Mouse (Mus musculus): Measurements from ENCODE around the gene Gm38431.
A peak's percentile ranks its signal among the peaks of the same experiment; 100 is the strongest.
"Not testable (repeated sequence)": the region's sequence is repeated elsewhere in the genome, so short reads cannot be mapped to it uniquely, and the experiment has no call there.

The Gm38431 gene

GRCm38 (mm10) chr9:21073044-21073840, 18.6 kb downstream of the Gm38431 start, which contains the start of the genes Gm49373 and Fdx1l:
Gene Gm49373 (minus strand): TSS chr9:21073096.
Gene Fdx1l (minus strand): TSS chr9:21073614.
- Histone ChIP-seq H3K9me3 (ENCODE audit: low read length) (no peaks in the 10 kb centered on the region), H3K4me1 (replicated peaks; ENCODE audit: low read depth, low read length) (peaks cover 38% of the 10 kb centered on the region), H3K36me3 (ENCODE audit: insufficient read depth, low read length) (peaks cover 80% of the 10 kb centered on the region), H3K27me3 (ENCODE audit: insufficient read depth, low read length) (no peaks in the 10 kb centered on the region), H3K4me3 (replicated peaks; ENCODE audit: low read length) (peak within 1 kb of the TSS; percentile 98)
- TF ChIP-seq CTCF (conservative IDR thresholded peaks at IDR 0.05; ENCODE audit: low read length), result no peak
- no peak for TF ChIP-seq NANOG (IDR thresholded peaks at IDR 0.05; ENCODE audit: borderline replicate concordance, low read length)
- no peak for TF ChIP-seq POU5F1 (IDR thresholded peaks at IDR 0.05; ENCODE audit: borderline replicate concordance, low read length)

GRCm38 (mm10) chr9:21072641-21073040, 19.2 kb downstream of the Gm38431 start:
- no peaks in the 10 kb centered on the region for H3K27me3 ChIP-seq (ENCODE audit: insufficient read depth, low read length)
- H3K36me3 ChIP-seq (ENCODE audit: insufficient read depth, low read length), result peaks cover 80% of the 10 kb centered on the region
- H3K4me3 ChIP-seq (replicated peaks; ENCODE audit: low read length), result peak overlapping the region; percentile 98
- peaks cover 44% of the 10 kb centered on the region for H3K4me1 ChIP-seq (replicated peaks; ENCODE audit: low read depth, low read length)
- TF ChIP-seq NANOG (IDR thresholded peaks at IDR 0.05; ENCODE audit: borderline replicate concordance, low read length) (no peak), POU5F1 (IDR thresholded peaks at IDR 0.05; ENCODE audit: borderline replicate concordance, low read length) (no peak), CTCF (conservative IDR thresholded peaks at IDR 0.05; ENCODE audit: low read length) (no peak)
- H3K9me3 ChIP-seq (ENCODE audit: low read length), result no peaks in the 10 kb centered on the region

DNA sequence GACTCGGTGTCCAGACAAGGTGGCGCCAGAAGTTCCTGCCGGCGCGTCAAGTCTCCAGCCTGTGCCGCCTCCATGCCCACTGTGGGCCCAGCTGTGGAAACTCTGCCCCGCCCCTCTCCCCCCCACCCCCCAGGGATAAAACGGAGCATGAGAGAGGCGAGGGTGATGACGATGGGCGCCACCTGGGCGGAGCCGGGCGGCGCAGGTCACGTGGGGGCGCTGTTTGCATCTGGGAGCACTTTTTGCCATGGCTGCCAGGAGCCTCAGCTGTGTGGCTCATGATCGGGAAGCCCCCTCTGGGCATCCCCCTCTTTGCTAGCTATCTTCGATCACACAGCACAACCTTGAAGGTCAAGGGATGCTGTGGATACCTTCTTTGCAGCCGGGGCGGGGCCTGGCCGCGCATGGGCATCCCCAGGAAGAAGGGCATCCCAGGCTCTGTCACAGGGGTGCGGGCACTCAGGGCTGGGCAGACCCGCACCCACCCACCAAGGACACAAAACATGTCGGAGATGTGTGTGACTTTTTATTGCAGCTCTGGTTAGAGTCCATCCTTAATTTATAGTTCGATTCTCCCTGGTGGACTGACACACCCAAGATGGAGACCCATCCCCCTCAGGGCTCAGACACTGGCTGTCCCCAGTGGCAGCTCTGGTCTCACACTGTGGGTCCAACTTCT, 24.7 kb downstream of the Gm38431 start, which contains the start of gene Zglp1:
Gene Zglp1, minus strand, starts transcription at position 88 of the 679 bp plus-strand sequence.
- TF ChIP-seq NANOG (IDR thresholded peaks at IDR 0.05; ENCODE audit: borderline replicate concordance, low read length), result no peak
- TF ChIP-seq POU5F1 (IDR thresholded peaks at IDR 0.05; ENCODE audit: borderline replicate concordance, low read length), result no peak
- no peak for TF ChIP-seq CTCF (conservative IDR thresholded peaks at IDR 0.05; ENCODE audit: low read length)
- Histone ChIP-seq H3K27me3 (ENCODE audit: insufficient read depth, low read length) (0 out of 2 replicates have a peak, but pooled peaks cover 3% of the 10 kb centered on the region), H3K4me3 (replicated peaks; ENCODE audit: low read length) (peak within 1 kb of the TSS; percentile 60), H3K9me3 (ENCODE audit: low read length) (no peaks in the 10 kb centered on the region), H3K4me1 (replicated peaks; ENCODE audit: low read depth, low read length) (peaks cover 54% of the 10 kb centered on the region), H3K36me3 (ENCODE audit: insufficient read depth, low read length) (peaks cover 69% of the 10 kb centered on the region)

DNA sequence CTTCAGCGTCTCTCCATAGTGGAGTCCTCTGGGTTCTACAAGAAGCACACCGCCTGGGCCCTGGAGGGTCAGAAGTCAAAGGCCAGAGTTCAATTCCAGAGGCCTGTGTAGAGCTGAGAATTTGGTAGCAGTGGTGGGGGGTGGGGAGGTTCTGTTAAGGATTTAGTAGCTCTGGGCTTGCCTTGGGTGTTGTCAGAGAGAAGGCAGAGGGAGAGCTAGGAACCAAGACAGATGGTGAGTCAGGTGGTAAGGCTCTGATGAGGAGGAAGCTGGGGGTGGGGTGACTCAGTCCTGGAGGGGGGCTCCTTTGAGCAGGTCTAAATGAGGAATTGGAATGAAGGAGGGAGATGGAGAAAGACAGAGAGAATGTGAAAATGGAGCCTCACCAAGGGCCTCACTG, 28.9 kb downstream of the Gm38431 start:
- 0 out of 2 replicates have a peak, but pooled peaks cover 3% of the 10 kb centered on the region for H3K27me3 ChIP-seq (ENCODE audit: insufficient read depth, low read length)
- H3K4me3 ChIP-seq (replicated peaks; ENCODE audit: low read length), result no peak overlapping the region
- peaks cover 30% of the 10 kb centered on the region for H3K36me3 ChIP-seq (ENCODE audit: insufficient read depth, low read length)
- TF ChIP-seq CTCF (conservative IDR thresholded peaks at IDR 0.05; ENCODE audit: low read length) (no peak), NANOG (IDR thresholded peaks at IDR 0.05; ENCODE audit: borderline replicate concordance, low read length) (no peak), POU5F1 (IDR thresholded peaks at IDR 0.05; ENCODE audit: borderline replicate concordance, low read length) (no peak)
- peaks cover 39% of the 10 kb centered on the region for H3K4me1 ChIP-seq (replicated peaks; ENCODE audit: low read depth, low read length)
- H3K9me3 ChIP-seq (ENCODE audit: low read length), result no peaks in the 10 kb centered on the region

DNA sequence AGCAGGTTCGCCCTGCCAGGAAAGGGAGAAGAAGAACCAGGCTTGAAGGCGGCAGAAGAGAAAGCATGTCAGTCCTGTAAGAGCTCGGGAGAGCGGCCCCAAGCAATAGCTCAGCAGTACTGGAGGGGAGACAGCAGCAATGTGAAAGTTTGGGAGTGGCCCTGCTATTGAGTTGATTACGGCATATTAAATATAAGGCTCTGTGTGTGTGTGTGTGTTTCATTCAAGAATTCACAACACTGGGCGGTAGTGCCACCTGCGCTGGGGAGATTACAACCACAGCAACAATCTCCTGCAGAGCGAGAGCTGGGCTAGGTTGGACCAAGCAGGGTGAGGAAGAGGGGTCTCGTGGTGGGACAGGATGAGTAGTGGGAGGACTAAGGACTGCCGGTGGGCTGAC, 40.2 kb downstream of the Gm38431 start:
- TF ChIP-seq POU5F1 (IDR thresholded peaks at IDR 0.05; ENCODE audit: borderline replicate concordance, low read length) (no peak), CTCF (conservative IDR thresholded peaks at IDR 0.05; ENCODE audit: low read length) (no peak), NANOG (IDR thresholded peaks at IDR 0.05; ENCODE audit: borderline replicate concordance, low read length) (no peak)
- Histone ChIP-seq H3K4me3 (replicated peaks; ENCODE audit: low read length) (no peak overlapping the region), H3K27me3 (ENCODE audit: insufficient read depth, low read length) (peaks cover 20% of the 10 kb centered on the region), H3K36me3 (ENCODE audit: insufficient read depth, low read length) (no peaks in the 10 kb centered on the region), H3K4me1 (replicated peaks; ENCODE audit: low read depth, low read length) (no peaks in the 10 kb centered on the region), H3K9me3 (ENCODE audit: low read length) (no peaks in the 10 kb centered on the region)

DNA sequence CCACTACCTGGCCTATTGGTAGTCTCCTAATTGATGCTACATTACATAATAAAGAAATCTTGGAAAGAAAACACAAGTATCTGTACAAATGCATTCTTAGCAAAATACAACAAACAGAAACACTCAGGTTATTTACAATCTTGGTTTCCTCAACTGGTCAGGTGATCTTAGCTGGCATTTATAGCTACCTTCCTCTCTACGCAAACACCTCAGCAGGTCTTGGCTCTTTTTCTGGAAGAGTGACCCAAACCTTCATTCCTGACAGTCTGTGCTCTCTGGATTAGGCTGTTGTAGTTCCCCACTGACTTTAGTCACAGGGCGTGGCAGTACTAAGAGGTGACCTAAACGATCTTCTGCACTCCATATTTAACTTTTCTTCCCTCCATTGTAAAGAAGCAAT, 46.6 kb downstream of the Gm38431 start:
- H3K36me3 ChIP-seq (ENCODE audit: insufficient read depth, low read length), result no peaks in the 10 kb centered on the region
- H3K4me3 ChIP-seq (replicated peaks; ENCODE audit: low read length), result no peak overlapping the region
- H3K27me3 ChIP-seq (ENCODE audit: insufficient read depth, low read length), result peaks cover 7% of the 10 kb centered on the region
- no peak for TF ChIP-seq NANOG (IDR thresholded peaks at IDR 0.05; ENCODE audit: borderline replicate concordance, low read length)
- no peak for TF ChIP-seq POU5F1 (IDR thresholded peaks at IDR 0.05; ENCODE audit: borderline replicate concordance, low read length)
- TF ChIP-seq CTCF (conservative IDR thresholded peaks at IDR 0.05; ENCODE audit: low read length), result no peak
- no peaks in the 10 kb centered on the region for H3K9me3 ChIP-seq (ENCODE audit: low read length)
- H3K4me1 ChIP-seq (replicated peaks; ENCODE audit: low read depth, low read length), result peaks cover 13% of the 10 kb centered on the region; the same call in 1 of the 2 replicates

- not testable (repeated sequence) for H3K4me3 ChIP-seq (replicated peaks; ENCODE audit: low read length); H3K36me3 ChIP-seq (ENCODE audit: insufficient read depth, low read length); H3K9me3 ChIP-seq (ENCODE audit: low read length)
- H3K27me3 ChIP-seq (ENCODE audit: insufficient read depth, low read length), result peaks cover 11% of the 10 kb centered on the region
- H3K4me1 ChIP-seq (replicated peaks; ENCODE audit: low read depth, low read length), result peaks cover 13% of the 10 kb centered on the region; the same call in 1 of the 2 replicates
Observed at GRCm38 (mm10) chr9:21044785-21045184, 47.0 kb downstream of the Gm38431 start.

DNA sequence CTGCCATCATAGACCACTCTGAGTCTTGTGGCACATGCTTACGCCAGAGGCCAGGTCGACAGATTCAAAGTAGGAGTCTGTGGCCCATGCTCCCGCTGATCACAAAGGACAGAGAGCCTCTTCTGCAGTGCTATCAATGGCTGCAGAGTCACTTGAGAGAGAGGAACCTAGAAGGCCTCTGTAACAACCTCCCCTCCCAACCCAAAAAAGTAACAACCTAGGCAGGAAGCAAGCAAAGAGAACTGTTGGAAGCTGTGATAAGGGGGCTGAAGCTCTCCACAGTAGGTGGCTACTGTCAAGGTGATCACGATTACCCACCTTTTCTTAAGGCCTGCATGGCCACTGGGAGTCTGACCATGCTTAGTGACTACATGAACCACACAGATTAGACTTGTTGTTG, 48.2 kb downstream of the Gm38431 start:
- Histone ChIP-seq H3K36me3 (ENCODE audit: insufficient read depth, low read length) (no peaks in the 10 kb centered on the region), H3K4me1 (replicated peaks; ENCODE audit: low read depth, low read length) (peaks cover 16% of the 10 kb centered on the region; the same call in 1 of the 2 replicates), H3K4me3 (replicated peaks; ENCODE audit: low read length) (no peak overlapping the region), H3K27me3 (ENCODE audit: insufficient read depth, low read length) (peaks cover 23% of the 10 kb centered on the region), H3K9me3 (ENCODE audit: low read length) (no peaks in the 10 kb centered on the region)
- TF ChIP-seq POU5F1 (IDR thresholded peaks at IDR 0.05; ENCODE audit: borderline replicate concordance, low read length) (no peak), NANOG (IDR thresholded peaks at IDR 0.05; ENCODE audit: borderline replicate concordance, low read length) (no peak), CTCF (conservative IDR thresholded peaks at IDR 0.05; ENCODE audit: low read length) (no peak)

Data from E14TG2a.4 (cell line).